Mouse (Mus musculus) ES-E14 (cell line): ENCODE measurements around the gene Ell2. TPM values are rescaled to one million over a fixed set of nuclear protein-coding genes. Genes with fewer than 3 reads are reported as not detected.

Experiments used
- DNase-seq: peaks from one replicate; pipeline ENCODE4 v3.0.0-alpha.2; 2013; ENCODE audit warnings: low read depth, low spot score
- H3K27ac ChIP-seq: 2 replicates; pipeline ENCODE4 v1.5.1; 2012; ENCODE audit warnings: low read depth, mild to moderate bottlenecking, low read length, moderate library complexity, mixed read lengths; ENCODE audit not compliant: poor library complexity, insufficient read depth, severe bottlenecking
- H3K36me3 ChIP-seq: 2 replicates; pipeline ENCODE4 v1.6.1; 2012; ENCODE audit warnings: mild to moderate bottlenecking, low read length, moderate library complexity, mixed read lengths; ENCODE audit not compliant: control insufficient read depth, poor library complexity, insufficient read depth, severe bottlenecking
- H3K4me1 ChIP-seq, 2 experiments: fragments of 150-350 bp in 1 of 2; sonication (generic) in 1 of 2; 2 replicates each; pipeline ENCODE4 v1.6.1; 2012; ENCODE audit warnings: low read length in 2 of 2, mild to moderate bottlenecking in 1 of 2, mixed read lengths in 1 of 2; ENCODE audit not compliant: control insufficient read depth in 2 of 2, insufficient read depth in 2 of 2, poor library complexity in 1 of 2
- H3K4me3 ChIP-seq, 2 experiments: fragments of 150-350 bp in 1 of 2; sonication (generic) in 1 of 2; 2 replicates each; pipeline ENCODE4 v1.5.1; 2012; ENCODE audit warnings: low read length in 2 of 2, low read depth in 1 of 2, mild to moderate bottlenecking in 1 of 2, mixed read lengths in 1 of 2; ENCODE audit not compliant: insufficient read depth in 1 of 2, poor library complexity in 1 of 2, severe bottlenecking in 1 of 2
- H3K9ac ChIP-seq: 2 replicates; pipeline ENCODE4 v1.6.1; 2012; ENCODE audit warnings: low read depth, mild to moderate bottlenecking, low read length, mixed read lengths; ENCODE audit not compliant: poor library complexity, insufficient read depth, severe bottlenecking
- H3K9me3 ChIP-seq: fragments of 150-350 bp; sonication (generic); 2 replicates; pipeline ENCODE4 v1.6.1; 2012; ENCODE audit warnings: low read depth, mild to moderate bottlenecking, low read length; ENCODE audit not compliant: control insufficient read depth, insufficient read depth
- CHD2 ChIP-seq: IDR thresholded peaks from 2 replicates; pipeline ENCODE4 v1.6.1; 2014; ENCODE audit warnings: mild to moderate bottlenecking, low read depth, low read length, inconsistent platforms
- HCFC1 ChIP-seq: IDR thresholded peaks from 2 replicates; pipeline ENCODE4 v1.6.1; 2012; ENCODE audit warnings: low read length, inconsistent platforms, borderline replicate concordance; ENCODE audit not compliant: insufficient read depth
- MAFK ChIP-seq: IDR thresholded peaks from 2 replicates; pipeline ENCODE4 v1.6.1; 2014; ENCODE audit warnings: mild to moderate bottlenecking, low read depth, low read length, inconsistent platforms; ENCODE audit not compliant: insufficient read depth
- ZC3H11A ChIP-seq: IDR thresholded peaks from 2 replicates; pipeline ENCODE4 v1.6.1; 2012; ENCODE audit warnings: low read depth, mild to moderate bottlenecking, inconsistent platforms, low read length, borderline replicate concordance
- ZNF384 ChIP-seq: IDR thresholded peaks from 2 replicates; pipeline ENCODE4 v1.6.1; 2012; ENCODE audit warnings: low read depth, low read length, inconsistent platforms
- in situ Hi-C, 2 experiments: fragments of 600-800 bp; cut with MboI; formaldehyde crosslinking; loops; one replicate each; pipeline ENCODE4 v1.15.1; 2025; ENCODE audit warnings: low sequenced_read_pairs in 2 of 2, inconsistent platforms in 1 of 2; ENCODE audit not compliant: unreplicated experiment in 2 of 2
- total RNA-seq: library from RNA; depleted of rRNA; stranded (reverse); fragments of 300-350 nt; gene quantifications from 2 replicates; pipeline ENCODE4 v1.2.3, GENCODE M21; 2012

The Ell2 gene
- total RNA-seq, 1 experiment: 21.4 TPM

DNA sequence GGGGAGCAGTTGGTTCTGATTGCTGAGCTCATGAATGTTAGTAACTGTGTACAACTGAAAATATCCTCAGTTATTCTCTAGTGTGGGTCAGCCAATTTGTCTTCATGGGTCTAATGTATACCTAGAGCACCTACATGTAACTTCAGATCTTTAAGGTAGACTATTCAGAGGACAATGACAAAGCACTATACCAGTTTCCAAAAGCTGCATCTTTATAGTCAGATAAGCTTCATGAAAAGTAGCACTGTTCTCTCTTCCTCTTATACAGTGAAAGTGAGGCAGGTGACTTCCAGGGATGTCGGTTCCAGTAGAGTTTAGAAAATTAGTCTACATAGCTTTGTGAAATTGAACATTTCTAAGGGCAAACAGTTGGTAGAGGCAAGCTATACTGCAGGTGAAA lies 21.4 kb downstream of the Ell2 start:
- Histone ChIP-seq H3K36me3 (peaks cover 2% of the 10 kb centered on the region; the same call in 1 of the 2 replicates), H3K27ac (no peak overlapping the region), H3K9ac (no peak overlapping the region), H3K9me3 (no peaks in the 10 kb centered on the region), H3K4me3 (no peak overlapping the region), H3K4me1 (no peaks in the 10 kb centered on the region; a peak in 1 of 4 replicates)
- TF ChIP-seq CHD2: no peak
- no peak for TF ChIP-seq ZNF384
- no peak for TF ChIP-seq ZC3H11A
- TF ChIP-seq HCFC1: no peak
- no peak for TF ChIP-seq MAFK
- no peak for DNase-seq
- in situ Hi-C loops: no loop called here

DNA sequence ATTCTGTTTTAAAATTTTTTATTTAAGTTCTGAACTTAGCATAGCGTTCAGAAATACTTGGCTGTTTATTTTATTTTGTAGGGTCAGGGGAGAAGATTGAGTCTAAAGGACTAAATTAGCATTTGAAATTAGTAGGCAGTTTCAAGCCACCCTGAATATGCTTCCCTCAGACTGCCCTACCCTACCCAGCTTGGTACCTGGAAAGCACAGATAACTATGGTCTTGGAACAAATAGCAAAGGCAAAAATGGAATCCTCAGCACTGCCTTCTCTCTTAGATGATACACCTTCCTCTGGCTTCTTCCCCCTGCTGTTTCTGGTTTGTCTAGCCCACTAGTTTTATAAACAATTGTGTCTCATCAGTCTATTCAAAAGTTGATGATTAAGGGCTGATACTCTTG lies 23.3 kb downstream of the Ell2 start:
- no peaks in the 10 kb centered on the region; a peak in 1 of 4 replicates for H3K4me1 ChIP-seq
- no peak overlapping the region for H3K9ac ChIP-seq
- no peak for TF ChIP-seq MAFK
- TF ChIP-seq ZC3H11A: no peak
- no peak for TF ChIP-seq ZNF384
- no peak for TF ChIP-seq CHD2
- TF ChIP-seq HCFC1: no peak
- H3K27ac ChIP-seq: no peak overlapping the region
- in situ Hi-C loops: no loop called here
- H3K9me3 ChIP-seq: no peaks in the 10 kb centered on the region
- no peak for DNase-seq
- no peaks in the 10 kb centered on the region for H3K36me3 ChIP-seq
- H3K4me3 ChIP-seq: no peak overlapping the region

DNA sequence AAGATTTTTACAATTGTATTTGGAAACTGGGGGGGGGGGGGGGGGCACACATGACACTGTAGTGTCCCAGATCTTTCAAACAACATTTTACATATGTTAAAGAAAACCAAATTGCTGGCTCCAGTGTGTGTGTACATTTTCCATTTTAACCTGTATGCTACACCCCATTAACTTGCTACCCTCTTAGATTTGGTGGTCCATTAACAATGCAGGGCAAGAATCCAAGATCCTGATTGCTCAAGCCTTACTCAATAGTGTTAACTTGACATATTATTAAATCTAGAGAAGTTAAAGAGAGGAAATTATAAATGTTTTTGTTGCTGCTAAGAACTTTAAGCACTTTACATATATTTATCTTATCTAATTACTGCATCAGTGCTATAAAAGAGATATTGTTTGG lies 24.2 kb downstream of the Ell2 start:
- Histone ChIP-seq H3K36me3 (no peaks in the 10 kb centered on the region), H3K27ac (no peak overlapping the region), H3K4me3 (no peak overlapping the region), H3K9ac (no peak overlapping the region), H3K4me1 (no peaks in the 10 kb centered on the region), H3K9me3 (no peaks in the 10 kb centered on the region)
- in situ Hi-C loops: no loop called here
- DNase-seq: no peak
- TF ChIP-seq ZNF384 (no peak), MAFK (no peak), HCFC1 (no peak), ZC3H11A (no peak), CHD2 (no peak)

DNA sequence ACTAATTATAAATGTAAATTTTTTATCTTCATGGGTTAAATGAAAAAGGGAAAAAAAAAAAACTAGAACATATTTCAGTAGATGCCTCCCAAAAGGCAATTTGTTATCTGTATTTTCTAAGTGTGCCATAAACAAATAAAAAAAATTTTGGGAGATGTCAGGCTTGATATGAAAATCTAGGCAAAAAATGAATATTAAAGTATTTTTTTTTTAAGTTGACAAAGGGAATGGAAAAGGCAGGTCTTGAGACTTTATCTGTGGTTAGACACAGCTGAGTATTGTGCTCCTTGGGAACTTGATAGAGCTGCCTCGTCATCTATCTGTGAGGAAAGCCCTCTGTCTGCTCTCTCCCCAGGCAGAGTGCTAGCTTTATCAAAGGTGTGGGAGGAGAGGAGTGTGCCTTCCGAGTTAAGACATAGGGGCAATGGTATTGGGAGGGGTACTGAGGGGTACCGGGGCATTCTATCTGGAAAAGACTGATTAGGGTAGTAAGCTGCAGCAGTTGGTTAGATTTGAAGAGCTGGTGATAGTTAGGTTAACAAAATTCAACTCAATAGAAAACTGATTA lies 27.1 kb downstream of the Ell2 start:
- H3K9me3 ChIP-seq: no peaks in the 10 kb centered on the region
- H3K36me3 ChIP-seq: no peaks in the 10 kb centered on the region
- no peak overlapping the region for H3K4me3 ChIP-seq
- no peaks in the 10 kb centered on the region for H3K4me1 ChIP-seq
- no peak for DNase-seq
- H3K27ac ChIP-seq: no peak overlapping the region
- TF ChIP-seq CHD2 (no peak), HCFC1 (no peak), ZC3H11A (no peak), ZNF384 (no peak), MAFK (no peak)
- in situ Hi-C loops: no loop called here
- no peak overlapping the region for H3K9ac ChIP-seq

DNA sequence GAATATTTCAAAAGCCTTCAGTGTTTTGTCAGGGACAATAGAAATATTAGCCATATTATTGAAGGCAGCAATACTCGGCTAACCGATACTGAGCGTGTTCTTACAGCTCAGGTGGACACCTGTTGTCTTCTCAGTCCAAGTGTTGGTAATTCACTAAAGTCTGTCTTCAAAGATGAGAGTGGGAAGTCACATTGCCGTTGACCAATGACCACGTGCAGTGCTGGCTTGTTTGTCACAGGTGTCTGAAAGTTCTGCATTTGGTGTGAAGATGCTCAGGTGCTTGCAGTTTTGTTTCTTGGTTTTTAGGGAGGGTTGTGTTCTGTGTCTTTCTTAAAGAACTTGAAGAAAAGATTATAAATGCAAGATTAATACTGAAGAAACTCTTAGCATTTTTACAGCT lies 27.7 kb downstream of the Ell2 start:
- Histone ChIP-seq H3K36me3 (no peaks in the 10 kb centered on the region), H3K4me1 (no peaks in the 10 kb centered on the region), H3K9ac (no peak overlapping the region), H3K27ac (no peak overlapping the region), H3K4me3 (no peak overlapping the region), H3K9me3 (no peaks in the 10 kb centered on the region)
- DNase-seq: no peak
- no peak for TF ChIP-seq MAFK
- no peak for TF ChIP-seq ZNF384
- TF ChIP-seq CHD2: no peak
- TF ChIP-seq ZC3H11A: no peak
- TF ChIP-seq HCFC1: no peak
- in situ Hi-C loops: no loop called here
